Mouse (Mus musculus) adrenal gland, adult 8-10 months (tissue): Measurements from ENCODE around the gene Pafah1b3. TPM values are rescaled to one million over a fixed set of nuclear protein-coding genes. Genes with fewer than 3 reads are reported as not detected.

Experiments used
- DNase-seq: peaks from one replicate; pipeline ENCODE4 v3.0.0; 2022
- total RNA-seq, 4 experiments: library from RNA; stranded (reverse); gene quantifications; 2 replicates each; pipeline ENCODE4 v1.2.4; 2022

The Pafah1b3 gene
- total RNA-seq, 4 experiments from 2014 or later: 34.0 to 48.5 (median 42.5) TPM

- DNase-seq: no peak
These were observed 7.7 kb upstream of the Pafah1b3 start for GRCm38 (mm10) chr7:25305481-25305880.

DNA sequence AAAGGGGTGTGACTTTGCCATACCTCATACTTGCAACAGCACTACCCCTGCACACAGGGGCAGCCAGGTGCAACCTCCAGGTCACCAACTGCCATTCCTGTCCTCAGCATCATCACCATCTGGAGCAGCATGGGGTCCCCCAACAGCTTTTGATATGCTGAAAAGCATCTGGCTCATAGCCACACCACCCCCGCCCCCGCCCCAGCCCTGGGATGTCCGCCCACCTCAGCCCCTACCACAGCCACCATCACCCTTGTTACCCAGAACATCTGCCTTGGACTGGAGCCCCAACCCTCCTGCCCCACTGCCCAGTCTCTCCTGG, 5.9 kb upstream of the Pafah1b3 start:
- no peak for DNase-seq

DNA sequence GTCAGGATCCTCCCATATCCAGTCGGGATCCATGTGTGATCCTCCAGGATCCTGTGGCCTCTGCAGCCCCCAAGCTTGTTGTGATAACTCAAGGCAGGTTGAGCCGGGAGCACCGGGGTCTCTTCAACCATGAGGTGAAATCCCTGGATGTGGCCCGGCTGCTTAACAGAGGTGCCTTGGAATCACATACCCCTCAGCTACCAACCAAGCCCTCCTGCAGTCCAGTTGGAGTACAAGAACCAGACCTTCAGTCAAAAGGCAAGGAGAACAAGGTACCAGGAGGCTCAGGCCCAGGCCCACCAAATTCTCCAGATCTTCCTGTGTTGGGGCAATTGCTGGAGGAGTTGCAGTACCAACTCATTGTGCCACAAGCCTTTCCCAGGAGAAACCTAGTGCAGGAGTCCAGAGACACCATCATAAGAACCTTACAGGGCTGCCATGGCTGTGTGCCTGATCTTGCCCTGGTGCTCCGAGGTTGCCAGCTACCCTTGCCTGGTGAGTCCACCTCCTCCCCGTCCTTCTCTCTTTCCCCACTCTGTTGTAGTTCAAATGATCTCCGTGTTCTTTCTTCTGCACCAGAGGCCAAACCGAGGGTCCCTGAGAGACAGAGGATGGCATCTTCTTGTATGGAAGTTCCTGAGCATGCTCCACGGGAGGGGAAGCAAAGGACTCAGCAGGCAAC, 5.4 kb upstream of the Pafah1b3 start:
- no peak for DNase-seq

DNA sequence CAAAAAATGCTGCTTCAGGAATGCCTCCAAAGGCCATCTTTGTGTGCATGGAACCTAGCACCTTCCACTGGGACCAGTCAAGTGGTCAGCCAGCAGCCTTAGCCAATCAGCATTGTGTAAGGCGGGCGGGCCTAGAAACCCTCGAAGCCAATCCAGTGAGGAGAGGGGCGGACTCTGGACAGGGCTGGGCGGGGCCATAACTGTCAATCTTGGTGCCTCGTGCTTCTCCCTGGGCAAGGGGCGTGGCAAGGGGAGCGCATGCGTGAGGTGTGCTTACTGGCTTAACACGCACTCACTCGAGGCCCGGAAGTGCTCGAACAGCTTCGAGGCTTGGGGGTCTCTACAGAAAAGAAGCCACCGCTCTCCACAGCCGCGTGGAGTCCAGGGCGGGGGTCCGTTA, 3.3 kb upstream of the Pafah1b3 start, which contains the start of gene Prr19:
Prr19 (plus strand) TSS at position 349 of the 400 bp plus-strand sequence.
- DNase-seq: no peak

GRCm38 (mm10) chr7:25296945-25297453, 787 bp downstream of the Pafah1b3 start:
- no peak for DNase-seq

GRCm38 (mm10) chr7:25294960-25295722, 2.6 kb downstream of the Pafah1b3 start:
- DNase-seq: no peak

DNA sequence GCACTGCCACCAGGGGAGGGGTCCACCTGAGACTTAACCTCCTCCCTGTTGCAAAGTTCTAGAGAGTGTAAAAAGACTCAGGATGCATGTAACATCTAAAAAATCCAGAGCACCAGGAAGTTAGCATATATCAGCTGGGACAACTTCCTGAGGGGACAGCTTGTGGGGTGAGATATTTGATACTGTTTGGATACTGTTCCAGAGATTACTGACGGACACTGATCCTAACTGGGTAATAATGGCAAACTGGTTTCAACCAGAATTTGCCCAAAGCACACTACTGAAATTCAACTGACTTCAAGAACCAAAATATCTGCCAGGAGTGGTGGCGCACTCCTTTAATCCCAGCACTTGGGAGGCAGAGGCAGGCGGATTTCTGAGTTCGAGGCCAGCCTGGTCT, 3.3 kb downstream of the Pafah1b3 start:
- DNase-seq: no peak

DNA sequence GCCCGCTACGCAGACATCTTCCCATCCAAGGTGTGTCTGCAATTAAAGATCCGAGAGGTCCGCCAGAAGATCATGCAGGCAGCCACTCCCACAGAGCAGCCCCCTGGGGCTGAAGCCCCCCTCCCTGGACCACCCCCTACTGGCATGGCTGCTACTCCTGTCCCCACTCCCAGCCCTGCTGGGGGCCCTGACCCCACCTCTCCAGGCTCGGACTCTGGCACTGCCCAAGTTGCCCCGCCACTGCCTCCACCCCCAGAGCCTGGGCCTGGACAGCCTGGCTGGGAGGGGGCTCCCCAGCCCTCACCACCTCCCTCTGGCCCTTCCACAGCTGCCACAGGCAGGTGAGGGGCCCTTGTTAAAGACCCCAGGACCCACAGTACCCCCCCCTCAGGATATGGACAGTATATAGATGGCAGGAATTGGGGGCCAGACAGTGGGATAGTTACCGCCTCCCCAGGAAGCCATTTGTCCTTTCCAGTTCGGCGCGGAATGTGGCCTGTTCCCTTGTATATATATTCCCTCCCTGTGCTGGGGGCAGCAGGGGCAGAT, 4.5 kb downstream of the Pafah1b3 start:
- DNase-seq: no peak

GRCm38 (mm10) chr7:25292107-25292506, 5.7 kb downstream of the Pafah1b3 start:
- DNase-seq: no peak

DNA sequence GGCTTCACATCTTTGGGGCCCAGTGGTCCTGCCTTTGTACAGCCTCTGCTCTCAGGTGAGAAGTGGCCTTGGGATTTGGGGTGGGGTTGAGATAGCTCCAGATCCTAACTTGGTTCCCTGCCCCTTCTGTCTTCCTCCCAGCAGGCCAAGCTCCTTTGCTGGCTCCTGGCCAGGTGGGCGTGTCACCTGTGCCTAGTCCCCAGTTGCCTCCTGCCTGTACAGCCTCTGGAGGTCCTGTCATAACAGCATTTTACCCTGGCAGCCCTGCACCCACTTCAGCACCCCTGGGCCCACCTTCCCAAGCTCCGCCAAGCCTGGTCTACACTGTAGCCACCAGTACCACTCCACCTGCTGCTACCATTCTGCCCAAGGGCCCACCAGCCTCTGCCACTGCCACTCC, 6.9 kb downstream of the Pafah1b3 start:
- no peak for DNase-seq

- DNase-seq: no peak
These were observed 7.3 kb downstream of the Pafah1b3 start for GRCm38 (mm10) chr7:25290463-25290862.

DNA sequence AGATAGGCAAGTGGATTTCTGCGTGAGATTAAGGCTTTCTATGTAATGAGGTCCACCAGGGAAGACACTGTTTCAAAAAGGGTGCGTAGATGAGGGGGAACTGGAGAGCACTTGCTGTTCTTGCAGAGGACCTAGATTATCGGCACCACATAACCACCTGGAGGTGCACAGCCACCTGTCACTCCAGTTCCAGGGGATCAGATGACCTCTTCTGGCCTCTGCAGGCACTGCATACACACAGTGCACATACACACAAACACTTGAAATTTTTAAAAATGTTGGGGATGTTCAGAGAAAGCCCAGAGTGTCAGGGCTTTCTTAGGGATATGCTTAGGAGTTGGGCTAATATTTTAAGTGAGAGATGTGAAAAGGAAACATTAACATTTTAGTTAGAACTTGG, 7.9 kb downstream of the Pafah1b3 start:
- DNase-seq: no peak

DNA sequence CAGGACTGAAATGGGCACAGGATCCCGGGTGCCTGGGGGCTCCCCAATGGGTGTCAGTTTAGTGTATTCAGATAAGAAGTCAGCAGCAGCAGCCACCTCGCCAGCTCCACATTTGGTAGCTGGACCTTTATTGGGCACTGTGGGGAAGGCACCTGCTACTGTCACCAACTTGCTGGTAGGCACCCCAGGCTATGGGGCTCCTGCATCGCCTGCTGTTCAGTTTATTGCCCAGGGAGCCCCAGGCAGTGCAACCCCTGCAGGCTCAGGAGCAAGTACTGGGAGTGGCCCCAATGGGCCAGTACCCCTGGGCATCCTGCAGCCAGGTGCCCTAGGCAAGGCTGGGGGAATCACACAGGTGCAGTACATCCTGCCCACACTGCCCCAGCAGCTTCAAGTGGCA, 9.1 kb downstream of the Pafah1b3 start:
- DNase-seq: no peak

DNA sequence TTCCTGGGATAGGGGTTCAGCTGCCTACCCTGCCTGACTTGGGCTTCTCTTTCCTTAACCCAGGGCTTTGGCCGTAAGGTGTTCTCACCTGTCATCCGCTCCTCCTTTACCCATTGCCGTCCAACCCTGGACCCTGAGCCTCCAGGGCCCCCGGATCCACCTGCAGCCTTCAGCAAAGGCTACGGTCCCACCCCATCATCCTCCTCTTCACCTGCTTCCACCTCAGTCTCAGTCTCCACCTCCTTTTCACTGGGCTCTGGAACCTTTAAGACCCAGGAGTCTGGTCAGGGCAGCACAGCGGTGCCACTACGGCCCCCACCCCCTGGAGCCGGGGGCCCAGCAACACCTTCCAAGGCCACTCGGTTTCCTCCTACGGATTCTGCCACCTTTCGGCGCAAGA, 9.8 kb downstream of the Pafah1b3 start:
- no peak for DNase-seq

- DNase-seq: no peak
These were observed 10.8 kb downstream of the Pafah1b3 start for GRCm38 (mm10) chr7:25286989-25287388.

- DNase-seq: no peak
These were observed 12.1 kb downstream of the Pafah1b3 start for GRCm38 (mm10) chr7:25285511-25286238.

DNA sequence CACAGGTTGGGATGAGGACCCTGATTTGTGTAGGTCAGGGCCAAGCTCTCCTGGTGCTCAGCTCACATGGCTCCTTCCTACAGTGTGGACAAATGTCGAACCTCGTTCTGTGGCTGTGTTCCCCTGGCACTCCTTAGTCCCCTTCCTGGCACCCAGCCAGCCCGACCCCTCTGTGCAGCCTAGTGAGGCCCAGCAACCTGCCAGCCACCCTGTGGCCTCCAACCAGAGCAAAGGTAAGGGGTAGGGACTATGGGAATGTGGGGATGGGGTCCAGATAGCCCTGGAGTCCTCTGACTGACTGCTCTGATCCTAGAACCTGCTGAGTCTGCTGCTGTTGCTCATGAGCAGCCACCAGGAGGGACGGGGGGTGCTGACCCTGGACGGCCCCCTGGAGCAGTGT, 13.0 kb downstream of the Pafah1b3 start:
- DNase-seq: no peak

DNA sequence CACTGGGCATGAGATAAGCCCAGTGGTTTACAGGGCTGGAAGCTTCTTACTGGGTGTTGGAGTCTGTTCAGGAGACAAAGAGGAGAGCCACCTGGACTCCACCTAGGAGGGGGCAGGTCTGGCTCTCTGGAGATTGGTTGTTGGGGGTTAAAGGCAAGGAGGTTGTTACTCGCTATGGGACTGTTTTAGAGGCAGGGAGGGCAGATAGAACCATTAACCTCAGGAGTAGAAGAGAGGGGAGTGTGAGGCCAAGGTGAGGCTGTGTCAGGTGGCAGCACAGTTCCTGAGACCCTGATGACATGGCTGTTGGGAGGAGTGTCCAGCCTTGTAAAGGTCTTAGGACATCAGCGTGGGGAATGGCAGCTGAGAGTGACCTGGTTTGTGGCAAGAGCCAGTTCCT, 13.6 kb downstream of the Pafah1b3 start:
- no peak for DNase-seq

DNA sequence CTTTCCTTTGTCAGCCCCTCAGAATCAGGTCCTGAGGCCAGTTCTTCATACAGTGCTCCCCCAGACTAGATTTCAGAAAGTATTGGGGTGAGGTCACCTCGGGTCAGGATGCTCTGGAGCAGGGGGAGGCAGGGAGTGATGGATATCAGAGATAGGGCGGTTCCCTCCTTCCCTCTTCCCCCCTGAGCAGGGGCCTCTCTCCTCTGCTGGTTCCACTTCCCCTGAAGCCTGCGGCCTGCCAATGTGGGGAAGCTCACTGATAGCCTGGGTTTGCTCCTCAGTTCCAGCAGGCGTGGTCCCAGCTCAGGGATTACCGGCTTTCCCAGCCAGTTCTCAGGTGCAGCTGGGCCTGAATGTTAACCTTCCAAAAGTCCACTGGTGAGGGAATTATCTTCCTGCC, 14.1 kb downstream of the Pafah1b3 start:
- no peak for DNase-seq

- no peak for DNase-seq
These were observed 15.0 kb downstream of the Pafah1b3 start for GRCm38 (mm10) chr7:25282731-25283211.

GRCm38 (mm10) chr7:25281734-25282601, 15.8 kb downstream of the Pafah1b3 start:
- peak; percentile 96 for DNase-seq
